In the genomic region with DNA sequence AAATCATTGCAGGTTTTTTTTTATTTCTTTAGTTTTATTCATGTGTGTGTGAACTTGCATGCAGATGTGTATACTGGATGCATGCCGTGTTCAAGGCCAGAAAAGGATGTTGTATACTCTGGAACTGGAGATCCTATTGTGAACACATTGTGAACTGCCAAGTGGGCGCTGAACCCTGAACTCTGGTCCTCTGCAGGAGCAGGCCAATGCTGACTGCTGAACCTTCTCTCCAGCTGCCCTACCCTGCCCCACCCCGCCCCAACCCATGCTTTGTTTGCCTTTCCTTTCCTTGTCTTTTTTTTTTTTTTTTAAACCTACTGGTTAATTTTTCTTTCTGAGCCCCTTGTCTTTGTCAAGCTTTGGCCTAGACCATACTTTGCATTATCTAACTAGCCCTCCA, we compare ENCODE assay signal across 35 mouse cellular contexts. TPM values are rescaled to one million over a fixed set of nuclear protein-coding genes. Genes with fewer than 3 reads are reported as not detected.
DNase-seq lines count a peak whose midpoint lies in the region; ATAC-seq and TF ChIP-seq lines count a peak whose summit lies in the region.
"Had no signal": no experiment of that assay in that cellular context is flagged by ENCODE, and none has a peak within 500 bp of the region (broad histone marks: within the 10 kb centered on the region; RNA-seq: fewer than 3 reads in every experiment).

No protein-coding gene starts in this region.

- no peak overlapping the region for H3K4me2 ChIP-seq in liver, postnatal 0 days (ENCODE audit: low read depth, low read length)
- no peak overlapping the region for H3K4me2 ChIP-seq in intestine, postnatal 0 days (replicated peaks; ENCODE audit: low read depth)
- no peak overlapping the region for H3K4me2 ChIP-seq in stomach, postnatal 0 days (replicated peaks; ENCODE audit: low read depth)
- H3K4me2 ChIP-seq: embryonic facial prominence, embryonic 13.5 days; forebrain, embryonic 12.5 days; forebrain, embryonic 15.5 days; heart, embryonic 13.5 days had no signal

- H3K9me3 ChIP-seq in liver, postnatal 0 days (ENCODE audit: low read length): no peaks in the 10 kb centered on the region
- H3K9me3 ChIP-seq in intestine, postnatal 0 days (ENCODE audit: control insufficient read depth): no peaks in the 10 kb centered on the region
- H3K9me3 ChIP-seq in stomach, postnatal 0 days (ENCODE audit: control insufficient read depth, low read length): no peaks in the 10 kb centered on the region
- H3K9me3 ChIP-seq: embryonic facial prominence, embryonic 13.5 days; forebrain, embryonic 12.5 days; forebrain, embryonic 15.5 days; heart, embryonic 10.5 days; heart, embryonic 13.5 days had no signal

- TF ChIP-seq EP300 in liver, postnatal 0 days (IDR thresholded peaks at IDR 0.05; ENCODE audit: low read depth): no peak
- no peak for TF ChIP-seq EP300 in stomach, postnatal 0 days (optimal IDR thresholded peaks at IDR 0.05)

- no peaks in the 10 kb centered on the region for H3K36me3 ChIP-seq in kidney, adult 2 months (ENCODE audit: control insufficient read depth, insufficient read depth, low read length)
- H3K36me3 ChIP-seq in liver, adult 2 months (ENCODE audit: control insufficient read depth, insufficient read depth, low read length): no peaks in the 10 kb centered on the region
- H3K36me3 ChIP-seq in liver, postnatal 0 days (replicated peaks; ENCODE audit: insufficient read depth, low read length): no peaks in the 10 kb centered on the region
- no peaks in the 10 kb centered on the region for H3K36me3 ChIP-seq in intestine, postnatal 0 days (ENCODE audit: control insufficient read depth, insufficient read depth)
- no peaks in the 10 kb centered on the region for H3K36me3 ChIP-seq in stomach, postnatal 0 days (ENCODE audit: control insufficient read depth, insufficient read depth, low read length)
- H3K36me3 ChIP-seq: embryonic facial prominence, embryonic 10.5 days; embryonic facial prominence, embryonic 13.5 days; forebrain, embryonic 12.5 days; forebrain, embryonic 15.5 days; heart, embryonic 10.5 days; heart, embryonic 13.5 days had no signal

- DNase-seq in kidney, adult 2 months: peak; percentile 51
- no peak for DNase-seq in kidney, postnatal 10 days
- peak; percentile 95 for DNase-seq in liver, adult 2 months (ENCODE audit: extremely low read depth, low read depth, low spot score)
- DNase-seq in liver, postnatal 0 days: no peak
- DNase-seq in stomach, postnatal 0 days (ENCODE audit: low spot score): peak; percentile 66
- DNase-seq in thymus, postnatal 0 days (ENCODE audit: low spot score): no peak
- DNase-seq in left cerebral cortex, adult 2 months (ENCODE audit: extremely low spot score in 1 of 2, low spot score in 2 of 2): no peak
- DNase-seq: adrenal gland, adult 8-10 months; adrenal gland, postnatal 25 days; cerebellum, adult 11-12 months; cerebellum, adult 8-10 months; cerebellum, postnatal 10 days; cerebellum, postnatal 36 days; embryo, embryonic 11 days; gastrocnemius, postnatal 10 days; gastrocnemius, postnatal 36 days; heart, adult 2 months; heart, postnatal 14 days; heart, postnatal 4 days had no signal

- H3K4me1 ChIP-seq in kidney, adult 2 months (ENCODE audit: control insufficient read depth, insufficient read depth, low read length): no peaks in the 10 kb centered on the region
- H3K4me1 ChIP-seq in liver, adult 2 months (ENCODE audit: control insufficient read depth, insufficient read depth, low read length): peaks cover 2% of the 10 kb centered on the region
- H3K4me1 ChIP-seq in liver, postnatal 0 days (ENCODE audit: insufficient read depth): peaks cover 4% of the 10 kb centered on the region; the same call in 1 of the 2 replicates
- H3K4me1 ChIP-seq in intestine, postnatal 0 days (replicated peaks; ENCODE audit: control insufficient read depth, insufficient read depth, low read length): no peaks in the 10 kb centered on the region
- peaks cover 3% of the 10 kb centered on the region; the same call in 1 of the 2 replicates for H3K4me1 ChIP-seq in stomach, postnatal 0 days (replicated peaks; ENCODE audit: control insufficient read depth, insufficient read depth)
- H3K4me1 ChIP-seq: forebrain, embryonic 12.5 days had no signal

- 71% methylated on average over 3 of the region's 3 CpGs for WGBS in kidney, adult 2 months
- 25% methylated on average over 2 of the region's 3 CpGs for WGBS in liver, adult 2 months
- WGBS in liver, postnatal 0 days (ENCODE audit: insufficient replicate concordance): 64% methylated on average over 3 of the region's 3 CpGs
- 38% methylated on average over 3 of the region's 3 CpGs for WGBS in intestine, postnatal 0 days
- 63% methylated on average over 3 of the region's 3 CpGs for WGBS in stomach, postnatal 0 days

- no peak overlapping the region for H3K27ac ChIP-seq in kidney, adult 2 months (ENCODE audit: insufficient read depth, low read depth, low read length)
- no peak overlapping the region for H3K27ac ChIP-seq in liver, adult 2 months (replicated peaks; ENCODE audit: insufficient read depth, low read depth, low read length)
- H3K27ac ChIP-seq in liver, postnatal 0 days (ENCODE audit: low read depth): no peak overlapping the region
- no peak overlapping the region for H3K27ac ChIP-seq in intestine, postnatal 0 days (ENCODE audit: low read depth, low read length)
- H3K27ac ChIP-seq in stomach, postnatal 0 days (replicated peaks): no peak overlapping the region
- H3K27ac ChIP-seq in left cerebral cortex, adult 2 months: no peak overlapping the region
- H3K27ac ChIP-seq: embryonic facial prominence, embryonic 10.5 days; embryonic facial prominence, embryonic 13.5 days; forebrain, embryonic 12.5 days; forebrain, embryonic 15.5 days; heart, embryonic 10.5 days; heart, embryonic 13.5 days had no signal

- ATAC-seq in liver, postnatal 0 days: no peak
- ATAC-seq in intestine, postnatal 0 days: peak; percentile 63
- ATAC-seq in stomach, postnatal 0 days (ENCODE audit: low FRiP score, low TSS enrichment): no peak
- ATAC-seq: activated CD4-positive, CD25-positive, alpha-beta regulatory T cell, adult 4 months; forebrain, embryonic 15.5 days had no signal

- H3K79me2 ChIP-seq in liver, adult 2 months (ENCODE audit: control insufficient read depth, insufficient read depth, low read length): no peaks in the 10 kb centered on the region

- H3K9ac ChIP-seq in liver, adult 2 months (ENCODE audit: low read depth, low read length): no peak overlapping the region
- H3K9ac ChIP-seq in liver, postnatal 0 days (replicated peaks): no peak overlapping the region
- H3K9ac ChIP-seq in intestine, postnatal 0 days (ENCODE audit: low read depth, low read length): no peak overlapping the region
- H3K9ac ChIP-seq in stomach, postnatal 0 days (ENCODE audit: low read length): no peak overlapping the region
- H3K9ac ChIP-seq: embryonic facial prominence, embryonic 13.5 days; forebrain, embryonic 12.5 days; forebrain, embryonic 15.5 days; heart, embryonic 13.5 days had no signal

- intact Hi-C loops in left cerebral cortex, adult 2 months (cut with DNase I): loop anchor here (5.0 kb wide), 1 partner anchor 43 kb away; a partner anchor contains a TSS

- H3K27me3 ChIP-seq in kidney, adult 2 months (replicated peaks; ENCODE audit: control insufficient read depth, insufficient read depth, low read length): no peaks in the 10 kb centered on the region
- H3K27me3 ChIP-seq in liver, adult 2 months (ENCODE audit: control insufficient read depth, insufficient read depth, low read length): no peaks in the 10 kb centered on the region
- no peaks in the 10 kb centered on the region for H3K27me3 ChIP-seq in liver, postnatal 0 days (ENCODE audit: insufficient read depth, low read length)
- H3K27me3 ChIP-seq in intestine, postnatal 0 days (replicated peaks; ENCODE audit: control insufficient read depth, insufficient read depth, low read length): no peaks in the 10 kb centered on the region
- no peaks in the 10 kb centered on the region for H3K27me3 ChIP-seq in stomach, postnatal 0 days (ENCODE audit: control insufficient read depth, insufficient read depth, low read length)
- H3K27me3 ChIP-seq: embryonic facial prominence, embryonic 13.5 days; forebrain, embryonic 12.5 days; forebrain, embryonic 15.5 days; heart, embryonic 13.5 days had no signal

- no peak overlapping the region for H3K4me3 ChIP-seq in kidney, adult 2 months (ENCODE audit: insufficient read depth, low read depth, low read length)
- H3K4me3 ChIP-seq in liver, adult 2 months (ENCODE audit: insufficient read depth, low read depth, low read length): no peak overlapping the region
- H3K4me3 ChIP-seq in liver, postnatal 0 days (ENCODE audit: low read depth, low read length): no peak overlapping the region
- no peak overlapping the region for H3K4me3 ChIP-seq in intestine, postnatal 0 days (ENCODE audit: low read depth, low read length)
- H3K4me3 ChIP-seq in stomach, postnatal 0 days (ENCODE audit: low read depth, low read length): no peak overlapping the region
- no peak overlapping the region for H3K4me3 ChIP-seq in left cerebral cortex, adult 2 months
- H3K4me3 ChIP-seq: embryonic facial prominence, embryonic 10.5 days; embryonic facial prominence, embryonic 13.5 days; erythroblast, embryonic 14.5 days; forebrain, embryonic 12.5 days; forebrain, embryonic 15.5 days; heart, adult 2 months; heart, embryonic 10.5 days; heart, embryonic 13.5 days had no signal

- TF ChIP-seq CTCF in kidney, adult 2 months (conservative IDR thresholded peaks at IDR 0.05; ENCODE audit: insufficient read depth, insufficient read length, low read depth, low read length): no peak
- TF ChIP-seq CTCF in liver, adult 2 months (IDR thresholded peaks at IDR 0.05; ENCODE audit: low read depth, low read length): no peak
- no peak for TF ChIP-seq CTCF in liver, postnatal 0 days (IDR thresholded peaks at IDR 0.05; ENCODE audit: low read depth)
- no peak for TF ChIP-seq CTCF in intestine, postnatal 0 days (IDR thresholded peaks at IDR 0.05; ENCODE audit: low read depth)
- no peak for TF ChIP-seq CTCF in stomach, postnatal 0 days (IDR thresholded peaks at IDR 0.05; ENCODE audit: low read depth)
- TF ChIP-seq CTCF in left cerebral cortex, adult 2 months (IDR thresholded peaks at IDR 0.05): no peak

- no peak for TF ChIP-seq POLR2A in kidney, adult 2 months (IDR thresholded peaks at IDR 0.05; ENCODE audit: low read depth, low read length)
- no peak for TF ChIP-seq POLR2A in liver, adult 2 months (IDR thresholded peaks at IDR 0.05; ENCODE audit: extremely low read depth, insufficient read depth, low read length)

RNA-seq across cellular contexts. Expression of a gene that starts 17.6 kb away (rescaled TPM):
- 101 and 123 TPM in 2 replicates for polyA plus RNA-seq in kidney, adult 2 months (2012; rRNA removed)
- total RNA-seq in liver, adult 2 months (2014; rRNA removed): 7.5 and 14.2 TPM in 2 replicates
- 56.7 and 63.7 TPM in 2 replicates for polyA plus RNA-seq in liver, adult 2 months (2012; rRNA removed)
- 24.3 and 25.1 TPM in 2 replicates for polyA plus RNA-seq in liver, postnatal 0 days (2015; fragmentation: Nextera tagmentation; extraction: Ambion mirVana)
- polyA plus RNA-seq in intestine, postnatal 0 days (2015; fragmentation: Nextera tagmentation; extraction: Ambion mirVana): 75.8 and 83.0 TPM in 2 replicates
- polyA plus RNA-seq in stomach, postnatal 0 days (2015; fragmentation: Nextera tagmentation; extraction: Ambion mirVana): 53.6 and 54.7 TPM in 2 replicates
- 47.2 and 51.1 TPM in 2 replicates for polyA plus RNA-seq in thymus, postnatal 0 days (2015; fragmentation: Nextera tagmentation; extraction: Ambion mirVana)
- 10 to 100 TPM; 86.3 to 87.0 TPM for total RNA-seq in left cerebral cortex, adult 2 months (2021)

RNA-seq across cellular contexts. Expression of a gene that starts 29.0 kb away (rescaled TPM):
- polyA plus RNA-seq in kidney, adult 2 months (2012; rRNA removed): 36.8 and 43.6 TPM in 2 replicates
- total RNA-seq in liver, adult 2 months (2014; rRNA removed): 8.1 and 10.1 TPM in 2 replicates
- 7.6 and 9.5 TPM in 2 replicates for polyA plus RNA-seq in liver, adult 2 months (2012; rRNA removed)
- polyA plus RNA-seq in liver, postnatal 0 days (2015; fragmentation: Nextera tagmentation; extraction: Ambion mirVana): 2.7 TPM in 2 replicates
- polyA plus RNA-seq in intestine, postnatal 0 days (2015; fragmentation: Nextera tagmentation; extraction: Ambion mirVana): 15.9 and 18.8 TPM in 2 replicates
- polyA plus RNA-seq in stomach, postnatal 0 days (2015; fragmentation: Nextera tagmentation; extraction: Ambion mirVana): 27.3 and 27.8 TPM in 2 replicates
- polyA plus RNA-seq in thymus, postnatal 0 days (2015; fragmentation: Nextera tagmentation; extraction: Ambion mirVana): 12.6 and 15.3 TPM in 2 replicates
- 100 to 1,000 TPM; 102 to 106 TPM for total RNA-seq in left cerebral cortex, adult 2 months (2021)

RNA-seq across cellular contexts. Expression of a gene that starts 41.4 kb away (rescaled TPM):
- polyA plus RNA-seq in kidney, adult 2 months (2012; rRNA removed): 0.10 TPM in 1 of 2 replicates, not detected in the other
- total RNA-seq in liver, adult 2 months (2014; rRNA removed): not detected in 2 replicates
- not detected in 2 replicates for polyA plus RNA-seq in liver, adult 2 months (2012; rRNA removed)
- polyA plus RNA-seq in liver, postnatal 0 days (2015; fragmentation: Nextera tagmentation; extraction: Ambion mirVana): not detected in 2 replicates
- not detected in 2 replicates for polyA plus RNA-seq in intestine, postnatal 0 days (2015; fragmentation: Nextera tagmentation; extraction: Ambion mirVana)
- polyA plus RNA-seq in stomach, postnatal 0 days (2015; fragmentation: Nextera tagmentation; extraction: Ambion mirVana): not detected in 2 replicates
- polyA plus RNA-seq in thymus, postnatal 0 days (2015; fragmentation: Nextera tagmentation; extraction: Ambion mirVana): not detected in 2 replicates
- total RNA-seq in left cerebral cortex, adult 2 months (2021): not detected
- total RNA-seq: adrenal gland, adult 8-10 months; adrenal gland, postnatal 25 days; gastrocnemius, adult 18-20 months; gastrocnemius, postnatal 10 days; gastrocnemius, postnatal 36 days; granulocyte monocyte progenitor cell, adult 5-6 weeks; heart, adult 2 months; heart, postnatal 14 days; heart, postnatal 4 days had no signal
- polyA plus RNA-seq: brain, embryonic 14.5 days; cortical plate, adult 2 months; embryonic facial prominence, embryonic 10.5 days; embryonic facial prominence, embryonic 13.5 days; erythroblast, embryonic 14.5 days; forebrain, embryonic 12.5 days; forebrain, embryonic 15.5 days; heart, adult 2 months; heart, embryonic 10.5 days; heart, embryonic 13.5 days; heart, embryonic 16.5 days; hindbrain, embryonic 11.5 days had no signal

RNA-seq across cellular contexts. Expression of a gene that starts 47.3 kb away (rescaled TPM):
- 459 and 460 TPM in 2 replicates for polyA plus RNA-seq in kidney, adult 2 months (2012; rRNA removed)
- 4.6 and 8.5 TPM in 2 replicates for total RNA-seq in liver, adult 2 months (2014; rRNA removed)
- polyA plus RNA-seq in liver, adult 2 months (2012; rRNA removed): 9.9 and 18.9 TPM in 2 replicates
- 3.0 and 3.3 TPM in 2 replicates for polyA plus RNA-seq in liver, postnatal 0 days (2015; fragmentation: Nextera tagmentation; extraction: Ambion mirVana)
- 6.5 and 11.9 TPM in 2 replicates for polyA plus RNA-seq in intestine, postnatal 0 days (2015; fragmentation: Nextera tagmentation; extraction: Ambion mirVana)
- polyA plus RNA-seq in stomach, postnatal 0 days (2015; fragmentation: Nextera tagmentation; extraction: Ambion mirVana): 123 and 147 TPM in 2 replicates
- 51.3 and 53.4 TPM in 2 replicates for polyA plus RNA-seq in thymus, postnatal 0 days (2015; fragmentation: Nextera tagmentation; extraction: Ambion mirVana)
- 1 to 10 TPM in 1 of 2 experiments, under 1 TPM in 1; 0.70 to 1.3 TPM for total RNA-seq in left cerebral cortex, adult 2 months (2021)
- total RNA-seq: adrenal gland, adult 8-10 months; adrenal gland, postnatal 25 days; gastrocnemius, adult 18-20 months; gastrocnemius, postnatal 10 days; granulocyte monocyte progenitor cell, adult 5-6 weeks had no signal
- polyA plus RNA-seq: activated CD4-positive, CD25-positive, alpha-beta regulatory T cell, adult 4 months; erythroblast, embryonic 14.5 days had no signal

RNA-seq across cellular contexts. Expression of a gene that starts 54.1 kb away (rescaled TPM):
- polyA plus RNA-seq in kidney, adult 2 months (2012; rRNA removed): 22.1 and 23.4 TPM in 2 replicates
- total RNA-seq in liver, adult 2 months (2014; rRNA removed): 0.46 TPM in 1 of 2 replicates, not detected in the other
- polyA plus RNA-seq in liver, adult 2 months (2012; rRNA removed): 11.7 and 14.2 TPM in 2 replicates
- 5.8 and 6.1 TPM in 2 replicates for polyA plus RNA-seq in liver, postnatal 0 days (2015; fragmentation: Nextera tagmentation; extraction: Ambion mirVana)
- polyA plus RNA-seq in intestine, postnatal 0 days (2015; fragmentation: Nextera tagmentation; extraction: Ambion mirVana): 21.4 and 29.1 TPM in 2 replicates
- polyA plus RNA-seq in stomach, postnatal 0 days (2015; fragmentation: Nextera tagmentation; extraction: Ambion mirVana): 26.9 and 28.1 TPM in 2 replicates
- 19.4 and 21.5 TPM in 2 replicates for polyA plus RNA-seq in thymus, postnatal 0 days (2015; fragmentation: Nextera tagmentation; extraction: Ambion mirVana)
- 10 to 100 TPM; 10.2 to 14.1 TPM for total RNA-seq in left cerebral cortex, adult 2 months (2021)
- total RNA-seq: ES-E14; granulocyte monocyte progenitor cell, adult 5-6 weeks had no signal
- polyA plus RNA-seq: erythroblast, embryonic 14.5 days had no signal

Comparison
In these comparisons a context has a peak if more than half of its experiments do, and no peak if none do; other contexts are left out.
1. DNase-seq: peak in kidney, adult 2 months (single experiment), liver, adult 2 months (single experiment) and stomach, postnatal 0 days (single experiment); none in kidney, postnatal 10 days (single experiment), liver, postnatal 0 days (single experiment), thymus, postnatal 0 days (single experiment) and left cerebral cortex, adult 2 months (0 of 2).